Mouse (Mus musculus) adipocyte (in vitro differentiated cells): ENCODE results near the gene Gm17657.
A peak's percentile ranks its signal among the peaks of the same experiment; 100 is the strongest.
"Not testable (repeated sequence)": the region's sequence is repeated elsewhere in the genome, so short reads cannot be mapped to it uniquely, and the experiment has no call there.

Experiments used
- DNase-seq: peaks from one replicate; pipeline ENCODE4 v3.0.0-alpha.2; 2016; ENCODE audit warnings: low spot score

Gene Gm17657

GRCm38 (mm10) chr17:29502005-29502668, 47.3 kb downstream of the Gm17657 start:
- DNase-seq: no peak

GRCm38 (mm10) chr17:29500802-29501469, 48.5 kb downstream of the Gm17657 start:
- DNase-seq: no peak

- DNase-seq: no peak
Observed at GRCm38 (mm10) chr17:29500243-29500740, 49.1 kb downstream of the Gm17657 start.

GRCm38 (mm10) chr17:29499511-29499910, 49.9 kb downstream of the Gm17657 start:
- no peak for DNase-seq

- not testable (repeated sequence) for DNase-seq
Observed at GRCm38 (mm10) chr17:29498952-29499351, 50.5 kb downstream of the Gm17657 start.

DNA sequence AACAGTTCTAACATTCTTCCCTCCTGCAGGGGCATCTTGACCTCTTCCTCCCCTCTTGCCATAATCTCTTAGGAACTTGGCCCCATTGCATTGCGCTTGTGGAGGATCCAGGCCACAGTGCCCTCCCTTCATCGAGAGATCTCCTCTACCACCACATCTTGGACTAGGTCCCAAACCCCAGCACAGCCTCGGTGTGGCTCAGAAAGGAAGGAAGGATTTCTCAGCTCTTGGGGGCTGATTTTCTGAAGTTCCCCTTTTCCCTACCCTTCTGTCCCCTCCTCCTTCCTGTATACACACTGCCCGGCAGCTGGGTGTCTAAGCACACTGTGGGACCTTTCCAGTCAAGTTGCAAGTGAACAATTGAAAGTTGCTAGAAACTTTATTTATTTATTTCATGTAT, 51.4 kb downstream of the Gm17657 start:
- DNase-seq: no peak

- not testable (repeated sequence) for DNase-seq
Observed at GRCm38 (mm10) chr17:29497481-29497880, 52.0 kb downstream of the Gm17657 start.

- DNase-seq: no peak
Observed at GRCm38 (mm10) chr17:29497071-29497354, 52.4 kb downstream of the Gm17657 start.

- DNase-seq: no peak
Observed at GRCm38 (mm10) chr17:29496211-29497070, 53.0 kb downstream of the Gm17657 start.

- no peak for DNase-seq
Observed at GRCm38 (mm10) chr17:29494732-29495076, 54.7 kb downstream of the Gm17657 start.

DNA sequence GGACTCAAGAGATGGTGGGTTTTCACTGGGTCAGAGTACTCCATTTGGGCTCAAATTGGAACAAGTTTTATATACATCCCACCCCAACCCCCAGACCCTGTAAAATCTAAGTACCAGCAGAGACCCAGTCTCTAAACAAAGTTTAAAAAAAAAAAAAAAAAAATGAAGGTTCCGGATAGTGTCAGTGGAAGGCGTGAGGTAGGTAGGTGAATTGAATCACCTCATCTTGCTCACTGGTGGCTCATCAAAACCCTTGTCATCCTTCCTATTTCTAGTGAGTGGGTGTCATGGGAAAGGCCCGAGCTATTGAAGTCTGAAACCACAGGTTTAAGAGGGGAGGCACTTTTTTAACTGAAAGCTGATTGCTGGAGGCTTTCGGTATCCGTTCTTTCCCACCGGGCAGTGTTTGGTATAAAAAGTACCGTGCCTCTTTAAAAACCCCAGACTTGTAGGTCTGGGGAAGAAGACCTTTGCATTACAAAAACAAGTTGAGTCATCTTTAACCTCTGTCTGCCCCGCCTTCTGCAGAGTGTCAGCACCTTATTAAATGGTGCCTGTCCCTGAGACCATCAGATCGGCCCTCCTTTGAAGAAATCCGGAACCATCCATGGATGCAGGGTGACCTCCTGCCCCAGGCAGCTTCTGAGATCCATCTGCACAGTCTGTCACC, 55.2 kb downstream of the Gm17657 start:
- no peak for DNase-seq

GRCm38 (mm10) chr17:29493461-29493980, 55.9 kb downstream of the Gm17657 start:
- DNase-seq: no peak

GRCm38 (mm10) chr17:29492269-29493191, 56.9 kb downstream of the Gm17657 start:
- DNase-seq: peak; percentile 90

DNA sequence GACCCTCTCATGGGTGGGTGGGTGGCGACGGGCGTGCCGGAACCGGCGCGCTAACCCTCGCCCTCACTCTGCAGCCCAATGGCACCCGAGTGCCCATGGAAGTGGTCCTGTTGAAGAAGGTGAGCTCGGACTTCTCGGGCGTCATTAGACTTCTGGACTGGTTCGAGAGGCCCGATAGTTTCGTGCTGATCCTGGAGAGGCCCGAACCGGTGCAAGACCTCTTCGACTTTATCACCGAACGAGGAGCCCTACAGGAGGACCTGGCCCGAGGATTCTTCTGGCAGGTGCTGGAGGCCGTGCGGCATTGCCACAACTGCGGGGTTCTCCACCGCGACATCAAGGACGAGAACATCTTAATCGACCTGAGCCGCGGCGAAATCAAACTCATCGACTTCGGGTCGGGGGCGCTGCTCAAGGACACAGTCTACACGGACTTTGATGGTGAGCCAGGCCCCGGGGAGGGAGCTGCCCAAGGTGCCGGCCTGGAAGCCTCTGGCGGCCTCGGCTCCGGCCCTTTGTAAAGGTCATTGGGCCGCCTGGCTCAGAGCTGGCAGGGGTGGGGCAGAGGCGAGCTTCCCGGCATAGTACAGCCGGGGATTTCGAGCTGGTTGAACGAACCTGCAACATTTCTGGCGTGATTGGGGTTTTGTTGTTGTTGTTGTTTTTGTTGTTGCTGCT, 57.7 kb downstream of the Gm17657 start:
- DNase-seq: peak; percentile 69

GRCm38 (mm10) chr17:29490713-29491581, 58.5 kb downstream of the Gm17657 start, which contains the start of gene Pim1:
Gene Pim1 (plus strand): TSS chr17:29490753.
- no peak for DNase-seq

DNA sequence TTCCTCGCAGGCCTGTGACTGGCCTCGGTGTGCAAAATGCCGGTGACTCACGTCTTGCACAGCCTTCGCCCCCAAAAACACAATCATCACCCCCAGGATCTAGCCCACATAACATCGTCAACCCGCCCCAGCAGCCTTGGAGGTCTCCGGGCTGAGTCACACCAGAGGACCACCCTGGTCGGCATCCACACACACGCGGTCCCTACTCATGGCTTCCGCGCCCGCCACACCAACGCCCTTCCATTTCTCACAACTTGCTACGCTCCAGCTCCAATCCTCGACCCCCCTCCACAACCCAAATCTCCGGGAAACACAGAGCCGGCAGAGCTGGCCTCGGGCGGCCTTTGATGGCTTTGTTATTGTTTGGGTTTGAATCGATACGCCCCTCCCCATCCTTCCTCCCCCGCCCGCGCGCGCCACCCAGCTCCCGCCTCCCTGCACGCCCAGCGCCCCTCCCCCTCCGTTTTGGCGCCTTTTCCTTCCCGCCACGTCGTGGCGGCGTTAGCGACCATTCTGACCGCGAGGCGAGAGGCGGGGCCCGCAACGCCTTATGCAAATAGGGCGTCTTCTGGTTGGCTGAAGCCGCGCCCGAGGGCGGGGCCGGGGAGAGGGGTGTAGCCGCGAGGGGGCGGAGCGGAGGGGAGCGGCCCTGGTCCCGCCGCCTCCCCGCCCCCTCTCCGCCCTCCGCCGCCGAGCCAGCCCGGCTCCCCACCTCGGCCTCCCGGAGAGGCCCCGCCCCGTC, 59.3 kb downstream of the Gm17657 start:
- peak; percentile 99 for DNase-seq

- no peak for DNase-seq
Observed at GRCm38 (mm10) chr17:29488978-29489970, 60.2 kb downstream of the Gm17657 start.
